ENCODE assay signal across 8 mouse cellular contexts in the genomic region with DNA sequence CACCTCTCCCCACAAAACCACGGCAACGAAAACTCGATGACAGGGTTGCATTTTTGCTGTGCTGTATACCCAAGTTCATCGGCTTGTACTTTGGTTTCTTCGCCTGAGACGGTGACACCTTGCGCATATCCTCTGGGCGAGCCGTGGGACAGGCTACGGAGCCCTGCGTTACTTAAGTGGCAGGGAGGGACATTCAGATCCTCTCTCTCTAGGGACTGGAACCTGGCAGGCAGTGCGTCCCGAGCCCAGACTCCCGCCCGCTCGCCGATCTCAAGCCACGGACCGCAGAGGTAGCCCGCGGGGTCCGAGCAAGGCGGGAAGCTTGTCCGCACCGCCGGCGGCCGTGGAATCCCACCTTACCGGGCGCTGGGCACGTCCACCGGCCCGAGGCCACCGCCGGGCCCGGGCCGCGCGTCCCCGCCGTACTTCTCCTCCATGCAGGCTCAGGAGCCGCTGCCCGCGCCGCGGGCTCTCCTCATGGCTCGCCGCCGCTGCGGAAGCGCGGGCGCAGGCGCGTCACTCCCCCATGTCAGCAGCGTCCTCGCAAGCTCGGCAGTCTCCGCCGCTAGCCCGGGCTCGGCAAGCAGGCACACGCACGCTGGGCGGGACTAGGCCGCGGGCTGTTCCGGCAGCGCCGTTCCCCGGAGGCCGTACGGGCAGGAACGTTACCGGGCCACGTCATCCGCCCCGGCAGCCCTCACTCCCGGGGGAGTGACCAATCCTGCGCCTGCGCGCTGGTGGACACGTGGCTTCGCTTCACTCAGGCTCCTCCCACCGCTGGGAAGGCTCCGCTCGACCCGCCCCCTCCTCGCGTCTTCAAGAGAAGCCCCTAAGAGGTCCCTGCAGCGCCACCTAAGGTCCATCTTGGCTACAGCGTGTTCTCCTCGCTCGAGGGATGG. TPM values are rescaled to one million over a fixed set of nuclear protein-coding genes. Genes with fewer than 3 reads are reported as not detected.
DNase-seq lines count a peak whose midpoint lies in the region; ATAC-seq and TF ChIP-seq lines count a peak whose summit lies in the region.

Gene Slc30a5, minus strand, starts transcription at position 687 of the 899 bp plus-strand sequence.

- dilution Hi-C loops in CH12.LX (cut with MboI; ENCODE audit: extremely low pct_ligation_motif_present, extremely low pct_unique_long_range_greater_than_20kb, low sequenced_read_pairs), result no loop called here

- peak; percentile 99 for DNase-seq in CH12.LX (ENCODE audit: extremely low read depth)
- DNase-seq in c-Kit-positive CD71-positive TER-119-negative erythroid progenitor cells, embryonic 14.5 days (ENCODE audit: low read depth), result peak; percentile 100
- DNase-seq in forebrain, embryonic 11.5 days (ENCODE audit: low spot score), result peak; percentile 100
- peak; percentile 99 to 100 for DNase-seq in kidney, postnatal 36 days
- peak; percentile 98 for DNase-seq in telencephalon, adult 2 months (ENCODE audit: low read depth, low spot score)

- H3K4me2 ChIP-seq in CH12.LX (ENCODE audit: insufficient read depth, low read depth, poor library complexity, severe bottlenecking), result peak within 1 kb of the TSS; percentile 73
- H3K4me2 ChIP-seq in forebrain, embryonic 11.5 days (ENCODE audit: low read depth, low read length, severe bottlenecking), result peak within 1 kb of the TSS; percentile 79
- peak within 1 kb of the TSS; percentile 81 for H3K4me2 ChIP-seq in heart, embryonic 16.5 days (ENCODE audit: low read depth, low read length)
- peak within 1 kb of the TSS; percentile 66 for H3K4me2 ChIP-seq in liver, embryonic 15.5 days
- H3K4me2 ChIP-seq in neural tube, embryonic 12.5 days (replicated peaks), result peak within 1 kb of the TSS; percentile 83

- H3K4me1 ChIP-seq in CH12.LX (ENCODE audit: control insufficient read depth in 1 of 2, insufficient read depth in 2 of 2), result peaks cover 6 to 21% of the 10 kb centered on the region in 2 experiments
- H3K4me1 ChIP-seq in forebrain, embryonic 11.5 days (replicated peaks; ENCODE audit: control insufficient read depth, insufficient read depth, low read length), result peaks cover 2% of the 10 kb centered on the region; the same call in 1 of the 2 replicates
- H3K4me1 ChIP-seq in heart, embryonic 16.5 days (ENCODE audit: control insufficient read depth, insufficient read depth, low read length), result peaks cover 12% of the 10 kb centered on the region
- peaks cover 25% of the 10 kb centered on the region for H3K4me1 ChIP-seq in liver, embryonic 15.5 days (replicated peaks)
- peaks cover 16% of the 10 kb centered on the region for H3K4me1 ChIP-seq in neural tube, embryonic 12.5 days

- peak; percentile 93 for TF ChIP-seq POLR2A in CH12.LX (IDR thresholded peaks at IDR 0.05; ENCODE audit: low read depth, low read length)

- in situ Hi-C loops in CH12.LX (cut with MboI; ENCODE audit: low pct_ligation_motif_present, low pct_unique_long_range_greater_than_20kb, low sequenced_read_pairs), result no loop called here

- TF ChIP-seq RAD21 in CH12.LX (IDR thresholded peaks at IDR 0.05; ENCODE audit: low read depth, low read length), result peak; percentile 63

- under 1% methylated on average over 80 of the region's 94 CpGs for WGBS in forebrain, embryonic 11.5 days
- under 1% methylated on average over 94 of the region's 94 CpGs for WGBS in heart, embryonic 16.5 days
- under 1% methylated on average over 93 of the region's 94 CpGs for WGBS in liver, embryonic 15.5 days (ENCODE audit: insufficient replicate concordance)
- under 1% methylated on average over 91 of the region's 94 CpGs for WGBS in neural tube, embryonic 12.5 days

- H3K4me3 ChIP-seq in CH12.LX (replicated peaks in 1 of 3; ENCODE audit: low read depth in 2 of 3, low read length in 2 of 3, poor library complexity in 1 of 3), result peak within 1 kb of the TSS; percentile 74 to 96 (median 86)
- H3K4me3 ChIP-seq in forebrain, embryonic 11.5 days (ENCODE audit: low read depth, low read length), result peak within 1 kb of the TSS; percentile 96
- H3K4me3 ChIP-seq in heart, embryonic 16.5 days (ENCODE audit: low read length), result peak within 1 kb of the TSS; percentile 85
- peak within 1 kb of the TSS; percentile 90 for H3K4me3 ChIP-seq in liver, embryonic 15.5 days (replicated peaks)
- peak within 1 kb of the TSS; percentile 94 for H3K4me3 ChIP-seq in neural tube, embryonic 12.5 days

- ATAC-seq in forebrain, embryonic 11.5 days (replicated peaks; ENCODE audit: low FRiP score), result peak; percentile 98
- ATAC-seq in heart, embryonic 16.5 days (replicated peaks; ENCODE audit: extremely low read depth, insufficient read depth, low FRiP score), result peak; percentile 98
- peak; percentile 99 for ATAC-seq in liver, embryonic 15.5 days (ENCODE audit: insufficient read depth)
- peak; percentile 98 for ATAC-seq in neural tube, embryonic 12.5 days (ENCODE audit: low FRiP score, low read depth)

- H3K79me2 ChIP-seq in CH12.LX (replicated peaks; ENCODE audit: control insufficient read depth, extremely low read depth, insufficient read depth, poor library complexity, severe bottlenecking), result peaks cover 39% of the 10 kb centered on the region

- peak within 1 kb of the TSS; percentile 73 for H3K27ac ChIP-seq in CH12.LX (ENCODE audit: insufficient read depth, low read depth)
- H3K27ac ChIP-seq in forebrain, embryonic 11.5 days (ENCODE audit: low read depth, low read length), result peak within 1 kb of the TSS; percentile 82
- peak within 1 kb of the TSS; percentile 94 for H3K27ac ChIP-seq in heart, embryonic 16.5 days (ENCODE audit: low read length)
- peak within 1 kb of the TSS; percentile 93 for H3K27ac ChIP-seq in liver, embryonic 15.5 days (replicated peaks)
- H3K27ac ChIP-seq in neural tube, embryonic 12.5 days, result peak within 1 kb of the TSS; percentile 70

- H3K27me3 ChIP-seq in CH12.LX (replicated peaks), result no peaks in the 10 kb centered on the region
- no peaks in the 10 kb centered on the region for H3K27me3 ChIP-seq in forebrain, embryonic 11.5 days (ENCODE audit: control insufficient read depth, insufficient read depth, low read length)
- no peaks in the 10 kb centered on the region for H3K27me3 ChIP-seq in heart, embryonic 16.5 days (ENCODE audit: control insufficient read depth, insufficient read depth, low read length)
- H3K27me3 ChIP-seq in liver, embryonic 15.5 days, result no peaks in the 10 kb centered on the region
- no peaks in the 10 kb centered on the region for H3K27me3 ChIP-seq in neural tube, embryonic 12.5 days (replicated peaks)

- peaks cover 0 to 11% of the 10 kb centered on the region in 2 experiments for H3K36me3 ChIP-seq in CH12.LX (replicated peaks in 1 of 2; ENCODE audit: control insufficient read depth in 1 of 2, insufficient read depth in 1 of 2, low read length in 1 of 2)
- H3K36me3 ChIP-seq in forebrain, embryonic 11.5 days (ENCODE audit: control insufficient read depth, insufficient read depth, low read length), result no peaks in the 10 kb centered on the region
- H3K36me3 ChIP-seq in heart, embryonic 16.5 days (ENCODE audit: control insufficient read depth, insufficient read depth), result 0 out of 2 replicates have a peak, but pooled peaks cover 2% of the 10 kb centered on the region
- H3K36me3 ChIP-seq in liver, embryonic 15.5 days (replicated peaks), result peaks cover 9% of the 10 kb centered on the region; the same call in 1 of the 2 replicates
- H3K36me3 ChIP-seq in neural tube, embryonic 12.5 days, result no peaks in the 10 kb centered on the region

- peak within 1 kb of the TSS; percentile 86 for H3K9ac ChIP-seq in CH12.LX (ENCODE audit: insufficient read depth, low read depth)
- peak within 1 kb of the TSS; percentile 91 for H3K9ac ChIP-seq in forebrain, embryonic 11.5 days (ENCODE audit: low read length)
- peak within 1 kb of the TSS; percentile 93 for H3K9ac ChIP-seq in heart, embryonic 16.5 days (ENCODE audit: low read length)
- peak within 1 kb of the TSS; percentile 98 for H3K9ac ChIP-seq in liver, embryonic 15.5 days
- peak within 1 kb of the TSS; percentile 91 for H3K9ac ChIP-seq in neural tube, embryonic 12.5 days

- no peaks in the 10 kb centered on the region for H3K9me3 ChIP-seq in CH12.LX (replicated peaks; ENCODE audit: low read length)
- no peaks in the 10 kb centered on the region for H3K9me3 ChIP-seq in forebrain, embryonic 11.5 days (ENCODE audit: control insufficient read depth, low read length)
- H3K9me3 ChIP-seq in heart, embryonic 16.5 days (replicated peaks; ENCODE audit: control insufficient read depth, low read length), result no peaks in the 10 kb centered on the region
- no peaks in the 10 kb centered on the region for H3K9me3 ChIP-seq in liver, embryonic 15.5 days (replicated peaks)
- H3K9me3 ChIP-seq in neural tube, embryonic 12.5 days, result no peaks in the 10 kb centered on the region

- TF ChIP-seq EP300 in CH12.LX (IDR thresholded peaks at IDR 0.05; ENCODE audit: low read length), result no peak

- peak; percentile 60 to 84; a peak in 3 of 4 replicates for TF ChIP-seq CTCF in CH12.LX (conservative IDR thresholded peaks at IDR 0.05 in 1 of 2, IDR thresholded peaks at IDR 0.05 in 1 of 2; ENCODE audit: low read depth in 2 of 2, low read length in 2 of 2)

TF ChIP-seq in CH12.LX, 34 proteins besides CTCF, POLR2A, EP300 and RAD21 (continues in another document):
- peak; percentile 77 for TF ChIP-seq IRF4 (IDR thresholded peaks at IDR 0.05; ENCODE audit: low read depth, low read length)
- 0 out of 2 replicates have a peak, but pooled peaks have one; percentile 1 for TF ChIP-seq JUN (IDR thresholded peaks at IDR 0.05; ENCODE audit: insufficient read depth, low read depth, low read length)
- peak; percentile 98 for TF ChIP-seq NRF1 (IDR thresholded peaks at IDR 0.05; ENCODE audit: low read depth, low read length)
- TF ChIP-seq MXI1 (IDR thresholded peaks at IDR 0.05; ENCODE audit: low read depth, low read length), result peak; percentile 92
- no peak for TF ChIP-seq ZC3H11A (IDR thresholded peaks at IDR 0.05; ENCODE audit: low read depth, low read length)
- no peak for TF ChIP-seq E2F4 (IDR thresholded peaks at IDR 0.05; ENCODE audit: insufficient replicate concordance, low read depth, low read length)
- peak; percentile 86 for TF ChIP-seq ELF1 (IDR thresholded peaks at IDR 0.05; ENCODE audit: low read depth, low read length)
- TF ChIP-seq CHD1 (IDR thresholded peaks at IDR 0.05; ENCODE audit: low read depth, low read length), result no peak
- TF ChIP-seq ZMIZ1 (IDR thresholded peaks at IDR 0.05; ENCODE audit: low read depth, low read length), result peak; percentile 89; the same call in 1 of the 2 replicates
- no peak for TF ChIP-seq JUND (conservative IDR thresholded peaks at IDR 0.05; ENCODE audit: low read depth, low read length)
- TF ChIP-seq TBP (conservative IDR thresholded peaks at IDR 0.05; ENCODE audit: low read depth, low read length), result 0 out of 2 replicates have a peak, but pooled peaks have one; percentile 25

RNA-seq across cellular contexts. Expression of gene Slc30a5, which starts in this region (rescaled TPM):
- 54.4 and 65.0 TPM in 2 replicates for total RNA-seq in CH12.LX (2012; rRNA removed)
- 99.9 and 111 TPM in 2 replicates for total RNA-seq in CH12.LX (2014; rRNA removed)
- polyA plus RNA-seq in CH12.LX (2012; ENCODE audit: insufficient read length, low read depth), result 57.9 and 65.9 TPM in 2 replicates
- 47.1 and 47.3 TPM in 2 replicates for polyA plus RNA-seq in forebrain, embryonic 11.5 days (2014; fragmentation: Nextera tagmentation; extraction: Ambion mirVana)
- 34.1 and 36.3 TPM in 2 replicates for polyA plus RNA-seq in heart, embryonic 16.5 days (2015; fragmentation: Nextera tagmentation; extraction: Ambion mirVana)
- 25.1 and 25.5 TPM in 2 replicates for polyA plus RNA-seq in liver, embryonic 15.5 days (2015; fragmentation: Nextera tagmentation; extraction: Ambion mirVana)
- polyA plus RNA-seq in neural tube, embryonic 12.5 days (2016; fragmentation: Nextera tagmentation; extraction: Ambion mirVana), result 42.2 and 43.7 TPM in 2 replicates

Comparison
In these comparisons a context has a peak if more than half of its experiments do, and no peak if none do; other contexts are left out.
1. Peak in every context shown above with its lines: DNase-seq, ATAC-seq, H3K4me3 ChIP-seq and H3K27ac ChIP-seq.